Mouse (Mus musculus) monocyte, adult 5-6 weeks (primary cell): ENCODE results near the gene Gdpgp1. TPM values are rescaled to one million over a fixed set of nuclear protein-coding genes. Genes with fewer than 3 reads are reported as not detected.

Source experiments
- ATAC-seq: fragments of 153-309, 156-312 bp; replicated peaks from 2 replicates; pipeline ENCODE4 v1.8.0; 2017; ENCODE audit warnings: mild to moderate bottlenecking; ENCODE audit not compliant: low TSS enrichment, insufficient number of reproducible peaks, severe bottlenecking, poor library complexity, low FRiP score
- total RNA-seq: library from RNA; stranded (forward); fragments of 200-1000, 200-491, 200-594 nt; gene quantifications from 3 replicates; pipeline ENCODE4 v1.2.3, GENCODE M21; 2017

The Gdpgp1 gene
- total RNA-seq, 1 experiment from 2014 or later: 0.86 TPM

- peak; percentile 50 for ATAC-seq
Observed at GRCm38 (mm10) chr7:80197941-80198778, 34.5 kb upstream of the Gdpgp1 start.

- ATAC-seq: no peak
Observed at GRCm38 (mm10) chr7:80198863-80199262, 33.8 kb upstream of the Gdpgp1 start.

- no peak for ATAC-seq
Observed at GRCm38 (mm10) chr7:80199286-80199685, 33.4 kb upstream of the Gdpgp1 start.

GRCm38 (mm10) chr7:80199851-80200587 is 32.6 kb upstream of the Gdpgp1 start:
- no peak for ATAC-seq

GRCm38 (mm10) chr7:80200588-80200945 is 32.1 kb upstream of the Gdpgp1 start:
- no peak for ATAC-seq

- ATAC-seq: no peak
Observed at GRCm38 (mm10) chr7:80200963-80201539, 31.6 kb upstream of the Gdpgp1 start.

- ATAC-seq: no peak
Observed at GRCm38 (mm10) chr7:80201888-80202540, 30.7 kb upstream of the Gdpgp1 start.

- ATAC-seq: no peak
Observed at GRCm38 (mm10) chr7:80202961-80203360, 29.7 kb upstream of the Gdpgp1 start.

- peak; percentile 59 for ATAC-seq
Observed at GRCm38 (mm10) chr7:80203638-80204096, 29.0 kb upstream of the Gdpgp1 start.

- ATAC-seq: no peak
Observed at GRCm38 (mm10) chr7:80204362-80204761, 28.3 kb upstream of the Gdpgp1 start.

GRCm38 (mm10) chr7:80204961-80205360 is 27.7 kb upstream of the Gdpgp1 start:
- no peak for ATAC-seq

- ATAC-seq: no peak
Observed at GRCm38 (mm10) chr7:80205705-80206589, 26.7 kb upstream of the Gdpgp1 start.

GRCm38 (mm10) chr7:80207314-80207731 is 25.3 kb upstream of the Gdpgp1 start:
- peak; percentile 24; the same call in 1 of the 2 replicates for ATAC-seq

- ATAC-seq: no peak
Observed at GRCm38 (mm10) chr7:80208026-80208642, 24.5 kb upstream of the Gdpgp1 start.

GRCm38 (mm10) chr7:80208738-80209430 is 23.8 kb upstream of the Gdpgp1 start:
- no peak for ATAC-seq

GRCm38 (mm10) chr7:80209669-80210068 is 23.0 kb upstream of the Gdpgp1 start:
- ATAC-seq: peak; percentile 84

GRCm38 (mm10) chr7:80210982-80211381 is 21.7 kb upstream of the Gdpgp1 start:
- ATAC-seq: no peak
